Mouse (Mus musculus) mammary gland, adult 2 months (tissue): Measurements from ENCODE around the gene Tpd52l1. TPM values are rescaled to one million over a fixed set of nuclear protein-coding genes. Genes with fewer than 3 reads are reported as not detected.

ENCODE experiments used
- polyA plus RNA-seq: library from polyadenylated mRNA; depleted of rRNA; stranded (reverse); fragments of >200 nt; gene quantifications from 2 replicates; pipeline ENCODE4 v1.2.3, GENCODE M21; 2012; ENCODE audit warnings: low replicate concordance; rRNA removed

Tpd52l1 gene
- 0.60 and 4.7 TPM in 2 replicates for polyA plus RNA-seq

GRCm38 (mm10) chr10:31445291-31446124, at the start of gene Tpd52l1:
Gene Tpd52l1, minus strand, starts transcription at chr10:31445958.

DNA sequence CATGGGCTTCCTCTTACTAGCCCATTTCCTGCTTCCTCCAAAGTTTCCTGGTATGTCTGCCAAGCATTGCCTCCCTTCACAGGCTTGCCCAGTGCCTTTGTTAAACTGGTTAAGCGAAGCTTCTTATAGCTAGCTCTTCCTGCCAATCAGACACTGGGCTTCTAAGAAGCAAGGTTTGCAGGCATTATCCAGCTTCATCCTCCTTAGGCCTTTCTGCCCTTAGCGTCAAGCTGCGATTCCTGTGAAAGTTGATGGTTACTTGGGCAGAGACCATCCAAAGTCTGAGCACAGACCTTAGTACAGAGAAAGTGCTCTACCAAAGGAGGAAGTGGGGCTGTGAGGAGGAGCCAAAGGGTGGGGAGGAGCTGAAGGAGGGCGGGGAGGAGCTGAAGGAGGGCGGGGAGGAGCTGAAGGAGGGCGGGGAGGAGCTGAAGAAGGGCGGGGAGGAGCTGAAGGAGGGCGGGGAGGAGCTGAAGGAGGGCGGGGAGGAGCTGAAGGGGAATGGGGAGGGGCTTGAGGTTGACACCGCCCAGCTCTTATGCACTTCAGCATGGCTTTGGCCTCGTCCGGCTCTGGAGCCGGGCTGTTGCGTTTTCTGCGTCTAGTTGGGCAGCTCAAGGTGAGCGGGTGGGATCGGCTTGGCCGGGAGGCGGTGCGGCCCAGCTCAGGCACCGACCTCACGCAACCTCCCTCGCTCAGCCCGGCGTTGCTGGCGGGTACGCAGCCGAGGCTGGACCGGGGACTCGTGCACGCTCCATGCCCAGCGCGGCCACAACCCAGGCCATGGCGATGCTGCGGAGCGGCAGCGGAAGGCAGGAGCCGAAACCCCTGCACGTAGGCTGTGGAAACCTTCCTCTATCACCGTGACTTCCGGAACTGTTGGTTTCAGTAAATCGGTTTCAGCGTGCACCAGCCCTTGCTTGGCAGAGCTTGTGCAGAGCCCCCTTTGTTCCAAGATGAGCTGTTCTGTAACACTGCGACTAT, 132.6 kb downstream of the Tpd52l1 start, which contains the start of gene Hddc2:
Hddc2 (plus strand) TSS at position 519 of the 984 bp plus-strand sequence.

Other genes with a start within 250 kb of the Tpd52l1 start
- 4.5 and 8.2 TPM in 2 replicates for gene Hddc2, start 132.6 kb downstream of the Tpd52l1 start, polyA plus RNA-seq
- 2.1 and 2.4 TPM in 2 replicates for gene Rnf217, start 163.2 kb upstream of the Tpd52l1 start, polyA plus RNA-seq